Mouse (Mus musculus) heart, postnatal 0 days (tissue): ENCODE data around the gene Bckdhb. TPM values are rescaled to one million over a fixed set of nuclear protein-coding genes. Genes with fewer than 3 reads are reported as not detected.

ENCODE experiments used
- ATAC-seq: fragments of 200-750 bp; cut with Nextera tagmentation; 2 replicates; pipeline ENCODE4 v1.8.0; 2017; ENCODE audit warnings: low read depth, moderate number of reproducible peaks, moderate library complexity; ENCODE audit not compliant: insufficient read depth
- DNase-seq: peaks from one replicate; pipeline ENCODE4 v3.0.0-alpha.2; 2016; ENCODE audit warnings: low spot score
- H3K27ac ChIP-seq: fragments of 300-500 bp; sonication (generic); 2 replicates; pipeline ENCODE4 v1.5.1; 2014; ENCODE audit warnings: low read depth, mild to moderate bottlenecking
- H3K27me3 ChIP-seq: fragments of 300-500 bp; sonication (generic); 2 replicates; pipeline ENCODE4 v1.6.1; 2014; ENCODE audit warnings: low read length, mixed read lengths; ENCODE audit not compliant: control insufficient read depth, insufficient read depth
- H3K36me3 ChIP-seq: fragments of 300-500 bp; sonication (generic); replicated peaks from 2 replicates; pipeline ENCODE4 v1.6.1; 2014; ENCODE audit warnings: low read length, mixed read lengths; ENCODE audit not compliant: control insufficient read depth, insufficient read depth
- H3K4me1 ChIP-seq: fragments of 300-500 bp; sonication (generic); 2 replicates; pipeline ENCODE4 v1.6.1; 2014; ENCODE audit warnings: antibody characterized with exemption; ENCODE audit not compliant: control insufficient read depth, insufficient read depth
- H3K4me2 ChIP-seq: fragments of 300-500 bp; sonication (generic); 2 replicates; pipeline ENCODE4 v1.6.1; 2014; ENCODE audit warnings: low read depth, mild to moderate bottlenecking, low read length, moderate library complexity
- H3K4me3 ChIP-seq: fragments of 300-500 bp; sonication (generic); 2 replicates; pipeline ENCODE4 v1.5.1; 2014; ENCODE audit warnings: low read depth, low read length
- H3K9ac ChIP-seq: fragments of 300-500 bp; sonication (generic); replicated peaks from 2 replicates; pipeline ENCODE4 v1.6.1; 2014; ENCODE audit warnings: low read depth, low read length, mixed read lengths
- H3K9me3 ChIP-seq: fragments of 300-500 bp; sonication (generic); replicated peaks from 2 replicates; pipeline ENCODE4 v1.6.1; 2016; ENCODE audit warnings: low read length; ENCODE audit not compliant: control insufficient read depth
- CTCF ChIP-seq: IDR thresholded peaks from 2 replicates; pipeline ENCODE4 v1.5.1; 2016; ENCODE audit warnings: antibody characterized with exemption, control low read depth, low read depth
- EP300 ChIP-seq: IDR thresholded peaks from 2 replicates; pipeline ENCODE4 v1.6.1; 2016; ENCODE audit warnings: antibody characterized with exemption, low read depth
- WGBS: fragments of 180-500 bp; shearing (Covaris S2); extraction: QIAGEN DNeasy Blood & Tissue Kit; methylation state at CpG from one replicate; pipeline ENCODE4 v1.1.7; 2014; 5-methylcytosine and 5-hydroxymethylcytosine counted together
- polyA plus RNA-seq: library from polyadenylated mRNA; unstranded; fragments of >200 nt; fragmentation: Nextera tagmentation; extraction: Ambion mirVana; gene quantifications from 2 replicates; pipeline ENCODE4 v1.2.1, GENCODE M21; 2015
- total RNA-seq: library from RNA; depleted of rRNA; stranded (reverse); fragments of >200 nt; gene quantifications from 2 replicates; pipeline ENCODE4 v1.2.3, GENCODE M21; 2014; ENCODE audit warnings: low replicate concordance

The Bckdhb gene
- total and polyA plus RNA-seq, 2 experiments from 2014 or later = 40.5 to 89.5 TPM

- TF ChIP-seq EP300 (no peak), CTCF (no peak)
- Histone ChIP-seq H3K4me2 (no peak overlapping the region), H3K36me3 (no peaks in the 10 kb centered on the region), H3K27ac (no peak overlapping the region), H3K4me3 (no peak overlapping the region), H3K4me1 (no peaks in the 10 kb centered on the region), H3K27me3 (no peaks in the 10 kb centered on the region), H3K9ac (no peak overlapping the region), H3K9me3 (no peaks in the 10 kb centered on the region)
- WGBS = 93% methylated on average over 13 of the region's 13 CpGs
- no peak for DNase-seq
- no peak for ATAC-seq
Observed at GRCm38 (mm10) chr9:84096484-84097015, 171.6 kb downstream of the Bckdhb start.

- 88% methylated on average over 7 of the region's 7 CpGs for WGBS
- Histone ChIP-seq H3K36me3 (no peaks in the 10 kb centered on the region), H3K4me3 (no peak overlapping the region), H3K9ac (no peak overlapping the region), H3K4me2 (no peak overlapping the region), H3K9me3 (no peaks in the 10 kb centered on the region), H3K27ac (no peak overlapping the region), H3K27me3 (no peaks in the 10 kb centered on the region), H3K4me1 (no peaks in the 10 kb centered on the region)
- DNase-seq = no peak
- no peak for ATAC-seq
- TF ChIP-seq EP300 = no peak
- TF ChIP-seq CTCF = no peak
Observed at GRCm38 (mm10) chr9:84103344-84103743, 178.4 kb downstream of the Bckdhb start.

- ATAC-seq = no peak
- WGBS = 73% methylated on average over 2 of the region's 2 CpGs
Observed at GRCm38 (mm10) chr9:84106438-84106837, 181.5 kb downstream of the Bckdhb start.

GRCm38 (mm10) chr9:84107045-84107813 is 182.3 kb downstream of the Bckdhb start:
- TF ChIP-seq EP300 = no peak
- no peak for TF ChIP-seq CTCF
- Histone ChIP-seq H3K36me3 (no peaks in the 10 kb centered on the region), H3K4me2 (peak overlapping the region; percentile 8; the same call in 1 of the 2 replicates), H3K4me1 (peaks cover 9% of the 10 kb centered on the region; the same call in 1 of the 2 replicates), H3K9ac (no peak overlapping the region), H3K27ac (no peak overlapping the region), H3K4me3 (0 out of 2 replicates have a peak overlapping the region, but pooled peaks have one; percentile 0), H3K9me3 (no peaks in the 10 kb centered on the region), H3K27me3 (no peaks in the 10 kb centered on the region)
- ATAC-seq = no peak
- no peak for DNase-seq
- 70% methylated on average over 20 of the region's 20 CpGs for WGBS

More at GRCm38 (mm10) chr9:84106438-84106837, 181.5 kb downstream of the Bckdhb start:
- Histone ChIP-seq H3K9ac (no peak overlapping the region), H3K36me3 (no peaks in the 10 kb centered on the region), H3K4me2 (no peak overlapping the region), H3K27me3 (no peaks in the 10 kb centered on the region), H3K9me3 (no peaks in the 10 kb centered on the region), H3K27ac (no peak overlapping the region), H3K4me1 (peaks cover 6% of the 10 kb centered on the region; the same call in 1 of the 2 replicates), H3K4me3 (no peak overlapping the region)
- no peak for TF ChIP-seq EP300
- no peak for TF ChIP-seq CTCF
- no peak for DNase-seq

- Histone ChIP-seq H3K9me3 (no peaks in the 10 kb centered on the region), H3K36me3 (no peaks in the 10 kb centered on the region), H3K4me3 (no peak overlapping the region), H3K27me3 (no peaks in the 10 kb centered on the region), H3K9ac (no peak overlapping the region), H3K27ac (no peak overlapping the region), H3K4me1 (peaks cover 14% of the 10 kb centered on the region; the same call in 1 of the 2 replicates), H3K4me2 (no peak overlapping the region)
- WGBS = 76% methylated on average over 7 of the region's 7 CpGs
- no peak for DNase-seq
- TF ChIP-seq CTCF (no peak), EP300 (no peak)
- ATAC-seq = no peak
Observed at GRCm38 (mm10) chr9:84108534-84108933, 183.6 kb downstream of the Bckdhb start.
